Mouse (Mus musculus): ENCODE data around the gene Dcaf17. TPM values are rescaled to one million over a fixed set of nuclear protein-coding genes. Genes with fewer than 3 reads are reported as not detected.

Dcaf17 gene
- polyA plus RNA-seq, 1 experiment from 2014 or later, result 30.3 TPM

DNA sequence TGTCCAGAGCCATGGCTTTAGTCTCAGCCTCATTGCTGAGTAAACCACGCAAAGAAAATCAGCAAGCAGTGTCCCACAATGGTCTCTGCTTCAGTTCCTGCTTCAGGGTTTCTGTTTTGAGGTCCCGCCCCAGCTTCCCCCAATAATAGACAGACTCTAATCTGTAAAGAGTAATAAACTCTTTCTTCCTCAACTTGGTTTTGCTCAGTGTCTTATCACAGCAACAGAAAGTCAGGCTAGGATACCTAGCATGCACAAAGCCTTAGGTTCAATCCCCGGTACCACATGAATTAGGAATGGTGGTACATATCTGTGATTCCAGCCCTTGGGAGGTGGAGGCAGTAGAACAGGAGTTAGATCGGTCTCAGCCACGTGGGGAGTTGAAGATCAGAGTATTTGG lies 79.7 kb downstream of the Dcaf17 start:
- no peak overlapping the region for H3K4me3 ChIP-seq (ENCODE audit: low read depth, low read length)
- 73% methylated on average over 5 of the region's 5 CpGs for WGBS
- no peaks in the 10 kb centered on the region for H3K4me1 ChIP-seq (ENCODE audit: control insufficient read depth, insufficient read depth, low read length)
- no peaks in the 10 kb centered on the region for H3K9me3 ChIP-seq (ENCODE audit: control insufficient read depth, low read length)
- no peaks in the 10 kb centered on the region for H3K36me3 ChIP-seq (ENCODE audit: control insufficient read depth, insufficient read depth, low read length)
- H3K9ac ChIP-seq (ENCODE audit: low read length), result no peak overlapping the region
- H3K4me2 ChIP-seq (ENCODE audit: low read depth, severe bottlenecking), result no peak overlapping the region
- no peaks in the 10 kb centered on the region for H3K27me3 ChIP-seq (ENCODE audit: control insufficient read depth, insufficient read depth, low read length)
- no peak for ATAC-seq (ENCODE audit: insufficient number of reproducible peaks, low FRiP score, low TSS enrichment, low read depth)
- no peak overlapping the region for H3K27ac ChIP-seq (replicated peaks; ENCODE audit: low read depth, low read length)
- no peak for DNase-seq (ENCODE audit: low spot score)

DNA sequence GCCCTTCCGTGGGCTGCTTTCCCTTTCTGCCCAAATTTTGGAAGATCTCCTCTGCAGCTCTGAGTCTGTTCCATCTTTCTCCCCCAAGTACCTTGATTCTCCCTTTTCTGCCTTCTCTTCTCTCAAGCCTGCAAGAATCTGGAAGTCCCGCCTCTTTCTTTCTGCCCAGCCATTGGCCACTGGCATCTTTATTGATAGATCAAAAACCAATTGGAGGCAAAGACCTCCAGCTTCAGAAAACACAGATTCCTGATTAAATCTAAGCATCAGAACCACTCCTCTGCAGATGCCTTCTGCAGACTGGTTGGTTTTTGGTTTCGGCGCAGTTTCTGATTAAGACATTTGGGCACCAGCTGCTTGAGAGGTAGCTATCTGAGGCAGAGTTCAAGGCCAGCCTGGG lies 85.5 kb downstream of the Dcaf17 start:
- Histone ChIP-seq H3K4me2 (ENCODE audit: low read depth, severe bottlenecking) (no peak overlapping the region), H3K36me3 (ENCODE audit: control insufficient read depth, insufficient read depth, low read length) (no peaks in the 10 kb centered on the region), H3K4me3 (ENCODE audit: low read depth, low read length) (no peak overlapping the region), H3K9me3 (ENCODE audit: control insufficient read depth, low read length) (0 out of 2 replicates have a peak, but pooled peaks cover 2% of the 10 kb centered on the region), H3K27ac (replicated peaks; ENCODE audit: low read depth, low read length) (no peak overlapping the region), H3K27me3 (ENCODE audit: control insufficient read depth, insufficient read depth, low read length) (no peaks in the 10 kb centered on the region), H3K9ac (ENCODE audit: low read length) (no peak overlapping the region), H3K4me1 (ENCODE audit: control insufficient read depth, insufficient read depth, low read length) (no peaks in the 10 kb centered on the region)
- WGBS, result 66% methylated on average over 4 of the region's 4 CpGs
- no peak for ATAC-seq (ENCODE audit: insufficient number of reproducible peaks, low FRiP score, low TSS enrichment, low read depth)
- no peak for DNase-seq (ENCODE audit: low spot score)

DNA sequence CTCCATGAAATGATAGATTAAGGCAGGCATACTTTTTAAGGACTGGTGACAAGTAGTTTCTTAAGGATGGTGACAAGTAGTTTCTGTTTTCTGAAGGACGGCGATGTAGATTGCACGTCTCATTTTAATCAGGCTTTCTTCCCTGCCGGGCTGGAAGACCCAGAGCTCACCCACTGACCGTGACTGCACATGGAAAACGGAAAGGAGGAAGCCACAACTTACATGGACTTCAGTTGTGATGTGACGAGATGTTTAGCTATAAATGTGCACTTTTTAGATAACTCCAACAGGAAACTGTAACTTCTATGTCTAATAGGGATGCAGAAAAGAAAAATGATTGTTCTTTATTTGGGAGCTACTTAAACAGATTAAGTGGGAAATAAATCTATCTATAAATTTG lies 87.3 kb downstream of the Dcaf17 start:
- H3K9ac ChIP-seq (ENCODE audit: low read length), result no peak overlapping the region
- no peak overlapping the region for H3K27ac ChIP-seq (replicated peaks; ENCODE audit: low read depth, low read length)
- H3K4me3 ChIP-seq (ENCODE audit: low read depth, low read length), result no peak overlapping the region
- H3K27me3 ChIP-seq (ENCODE audit: control insufficient read depth, insufficient read depth, low read length), result no peaks in the 10 kb centered on the region
- 0 out of 2 replicates have a peak, but pooled peaks cover 2% of the 10 kb centered on the region for H3K9me3 ChIP-seq (ENCODE audit: control insufficient read depth, low read length)
- no peaks in the 10 kb centered on the region for H3K36me3 ChIP-seq (ENCODE audit: control insufficient read depth, insufficient read depth, low read length)
- ATAC-seq (ENCODE audit: insufficient number of reproducible peaks, low FRiP score, low TSS enrichment, low read depth) (no peak), DNase-seq (ENCODE audit: low spot score) (no peak)
- no peaks in the 10 kb centered on the region for H3K4me1 ChIP-seq (ENCODE audit: control insufficient read depth, insufficient read depth, low read length)
- whole genome bisulfite sequencing, result 84% methylated on average over 7 of the region's 7 CpGs
- no peak overlapping the region for H3K4me2 ChIP-seq (ENCODE audit: low read depth, severe bottlenecking)

DNA sequence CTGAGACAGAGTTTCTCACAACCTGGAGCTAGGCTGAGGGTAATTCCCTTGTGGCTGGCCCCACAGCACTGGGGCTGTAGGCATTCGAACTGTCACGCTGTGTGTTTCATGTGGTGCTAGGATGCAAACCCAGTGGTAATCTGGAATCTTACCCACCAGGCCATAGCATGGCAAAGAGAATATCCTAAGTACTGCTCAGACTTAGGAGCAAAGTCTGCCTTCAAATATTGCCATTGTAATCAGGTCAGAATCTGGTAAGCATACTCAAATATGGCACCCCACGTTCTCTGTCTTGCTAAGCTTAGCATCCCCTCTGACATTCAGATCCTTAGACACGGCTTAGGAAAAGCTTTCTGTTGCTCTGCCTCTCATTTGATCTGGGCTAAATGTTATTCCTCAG lies 90.7 kb downstream of the Dcaf17 start:
- WGBS, result 84% methylated on average over 4 of the region's 4 CpGs
- Histone ChIP-seq H3K4me2 (ENCODE audit: low read depth, severe bottlenecking) (no peak overlapping the region), H3K4me3 (ENCODE audit: low read depth, low read length) (no peak overlapping the region), H3K9ac (ENCODE audit: low read length) (no peak overlapping the region), H3K36me3 (ENCODE audit: control insufficient read depth, insufficient read depth, low read length) (no peaks in the 10 kb centered on the region), H3K27me3 (ENCODE audit: control insufficient read depth, insufficient read depth, low read length) (no peaks in the 10 kb centered on the region), H3K9me3 (ENCODE audit: control insufficient read depth, low read length) (0 out of 2 replicates have a peak, but pooled peaks cover 2% of the 10 kb centered on the region), H3K4me1 (ENCODE audit: control insufficient read depth, insufficient read depth, low read length) (no peaks in the 10 kb centered on the region), H3K27ac (replicated peaks; ENCODE audit: low read depth, low read length) (no peak overlapping the region)
- DNase-seq (ENCODE audit: low spot score) (no peak), ATAC-seq (ENCODE audit: insufficient number of reproducible peaks, low FRiP score, low TSS enrichment, low read depth) (no peak)

DNA sequence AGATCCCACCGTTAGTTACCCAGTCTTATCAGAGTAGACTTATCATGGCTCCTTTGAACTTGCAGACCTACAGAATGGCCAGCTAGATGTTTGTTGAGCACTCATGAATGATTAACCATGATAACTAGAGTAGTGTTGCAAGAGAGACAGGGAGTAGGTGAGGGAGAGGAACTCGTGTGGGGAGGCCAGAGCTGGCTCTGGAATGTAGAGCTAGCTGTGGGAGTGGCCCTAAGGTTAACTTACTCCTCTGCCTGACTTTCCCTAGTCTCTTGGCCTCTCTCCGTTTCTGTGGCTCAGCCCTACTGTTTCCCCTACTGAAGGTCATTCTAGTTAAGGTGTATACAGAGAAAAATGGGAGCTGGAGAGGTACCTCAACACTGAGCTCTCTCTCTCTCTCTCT lies 91.1 kb downstream of the Dcaf17 start:
- H3K27ac ChIP-seq (replicated peaks; ENCODE audit: low read depth, low read length), result no peak overlapping the region
- ATAC-seq (ENCODE audit: insufficient number of reproducible peaks, low FRiP score, low TSS enrichment, low read depth) (no peak), DNase-seq (ENCODE audit: low spot score) (no peak)

DNA sequence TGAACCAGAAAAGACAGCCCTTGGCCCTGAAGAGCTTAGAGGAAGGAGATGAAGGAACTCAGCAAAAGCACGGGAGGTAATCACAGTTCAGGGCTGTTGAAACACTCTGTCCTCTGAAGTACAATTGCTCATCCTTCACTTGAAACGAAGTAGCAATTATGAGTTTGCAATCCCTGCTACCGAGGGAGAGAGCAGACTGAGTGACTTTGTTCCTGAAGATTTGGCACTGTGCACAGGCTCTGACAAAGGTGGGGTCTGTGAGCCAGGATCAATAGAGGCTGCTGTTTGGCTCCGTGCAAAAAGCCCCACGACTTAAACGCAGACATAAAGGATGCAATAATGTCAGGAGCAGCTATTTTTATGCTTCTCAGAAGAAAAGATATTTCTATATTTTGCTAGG lies 92.7 kb downstream of the Dcaf17 start:
- H3K4me2 ChIP-seq (ENCODE audit: low read depth, severe bottlenecking), result no peak overlapping the region
- ATAC-seq (ENCODE audit: insufficient number of reproducible peaks, low FRiP score, low TSS enrichment, low read depth) (no peak), DNase-seq (ENCODE audit: low spot score) (no peak)
- no peaks in the 10 kb centered on the region for H3K4me1 ChIP-seq (ENCODE audit: control insufficient read depth, insufficient read depth, low read length)
- H3K9me3 ChIP-seq (ENCODE audit: control insufficient read depth, low read length), result 0 out of 2 replicates have a peak, but pooled peaks cover 2% of the 10 kb centered on the region
- WGBS, result 56% methylated on average over 6 of the region's 6 CpGs
- no peak overlapping the region for H3K27ac ChIP-seq (replicated peaks; ENCODE audit: low read depth, low read length)
- H3K9ac ChIP-seq (ENCODE audit: low read length), result no peak overlapping the region
- H3K36me3 ChIP-seq (ENCODE audit: control insufficient read depth, insufficient read depth, low read length), result no peaks in the 10 kb centered on the region
- no peak overlapping the region for H3K4me3 ChIP-seq (ENCODE audit: low read depth, low read length)
- H3K27me3 ChIP-seq (ENCODE audit: control insufficient read depth, insufficient read depth, low read length), result no peaks in the 10 kb centered on the region

More for the DNA sequence above, 91.1 kb downstream of the Dcaf17 start:
- Histone ChIP-seq H3K4me2 (ENCODE audit: low read depth, severe bottlenecking) (no peak overlapping the region), H3K9me3 (ENCODE audit: control insufficient read depth, low read length) (0 out of 2 replicates have a peak, but pooled peaks cover 2% of the 10 kb centered on the region), H3K9ac (ENCODE audit: low read length) (no peak overlapping the region), H3K4me1 (ENCODE audit: control insufficient read depth, insufficient read depth, low read length) (no peaks in the 10 kb centered on the region), H3K27me3 (ENCODE audit: control insufficient read depth, insufficient read depth, low read length) (no peaks in the 10 kb centered on the region), H3K4me3 (ENCODE audit: low read depth, low read length) (no peak overlapping the region), H3K36me3 (ENCODE audit: control insufficient read depth, insufficient read depth, low read length) (no peaks in the 10 kb centered on the region)
- 49% methylated on average over 3 of the region's 3 CpGs for WGBS

Other genes starting within 250 kb of the Dcaf17 start
- gene Tlk1, start 229.6 kb upstream of the Dcaf17 start, polyA plus RNA-seq (2014; fragmentation: Nextera tagmentation; extraction: Ambion mirVana), result 40.4 and 41.7 TPM in 2 replicates
- 20.3 and 20.4 TPM in 2 replicates for gene Mettl8, start 255 bp downstream of the Dcaf17 start, polyA plus RNA-seq (2014; fragmentation: Nextera tagmentation; extraction: Ambion mirVana)
- 0.60 and 0.67 TPM in 2 replicates for gene Cybrd1, start 62.6 kb downstream of the Dcaf17 start, polyA plus RNA-seq (2014; fragmentation: Nextera tagmentation; extraction: Ambion mirVana)
- 128 and 140 TPM in 2 replicates for gene Dync1i2, start 156.4 kb downstream of the Dcaf17 start, polyA plus RNA-seq (2014; fragmentation: Nextera tagmentation; extraction: Ambion mirVana)